Mouse (Mus musculus) megakaryocyte progenitor cell, adult 5-6 weeks (primary cell): ENCODE data around the gene Hemk1. TPM values are rescaled to one million over a fixed set of nuclear protein-coding genes. Genes with fewer than 3 reads are reported as not detected.
"Not testable (repeated sequence)": the region's sequence is repeated elsewhere in the genome, so short reads cannot be mapped to it uniquely, and the experiment has no call there.

Experiments
- ATAC-seq: replicated peaks from 2 replicates; pipeline ENCODE4 v1.8.0; 2016; ENCODE audit warnings: mild to moderate bottlenecking, moderate TSS enrichment, inconsistent platforms; ENCODE audit not compliant: poor library complexity
- total RNA-seq, 2 experiments: library from RNA; stranded (forward) in 1 of 2; stranded (reverse) in 1 of 2; fragments of 157-497, 149-512 nt in 1 of 2; fragments of 200-1000 nt in 1 of 2; gene quantifications; 2 replicates each; pipeline versions ENCODE4 v1.2.3 to v1.2.4; 2015 to 2017

Gene Hemk1
- total RNA-seq, 2 experiments from 2014 or later, result 14.0 to 20.2 TPM

DNA sequence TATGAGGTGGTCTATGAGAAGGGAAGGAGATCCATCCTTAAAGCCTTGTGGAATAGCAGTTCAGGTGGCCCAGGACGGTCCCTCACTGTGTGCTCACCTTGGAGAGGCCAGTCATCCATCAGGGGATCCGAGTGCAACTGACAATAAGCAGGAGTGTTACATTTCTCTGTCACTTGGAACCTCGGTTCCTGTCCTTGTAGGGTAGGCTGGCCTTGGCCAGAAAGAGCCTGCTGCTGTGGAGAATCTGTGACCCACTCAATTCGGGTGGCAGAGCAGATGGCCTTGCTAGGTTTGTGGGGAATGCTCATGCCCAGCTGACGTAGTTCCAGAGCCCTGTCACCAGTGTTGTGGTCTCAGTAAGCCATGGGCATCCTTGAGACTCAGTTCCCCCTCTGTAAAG lies 28.6 kb downstream of the Hemk1 start:
- ATAC-seq, result no peak

DNA sequence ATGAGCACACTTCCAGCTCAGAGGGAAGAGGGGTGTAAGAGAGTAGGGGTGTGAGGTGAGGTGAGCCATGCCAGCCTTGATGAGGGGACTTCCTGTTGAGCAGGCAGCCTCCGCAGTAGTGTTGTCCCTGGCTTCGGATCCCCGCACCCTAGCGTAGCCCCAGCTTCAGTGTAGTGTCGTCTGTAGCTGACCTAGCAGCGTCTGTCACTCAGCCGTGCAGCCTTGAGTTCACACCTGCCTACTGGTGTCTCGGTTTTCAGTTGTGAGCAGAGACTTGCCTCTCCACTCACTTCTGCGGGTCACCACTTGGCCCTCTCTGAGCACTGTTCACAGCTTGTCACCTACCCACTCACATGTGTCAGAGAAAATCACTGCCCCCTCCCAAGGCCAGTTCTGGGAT lies 29.0 kb downstream of the Hemk1 start:
- no peak for ATAC-seq

DNA sequence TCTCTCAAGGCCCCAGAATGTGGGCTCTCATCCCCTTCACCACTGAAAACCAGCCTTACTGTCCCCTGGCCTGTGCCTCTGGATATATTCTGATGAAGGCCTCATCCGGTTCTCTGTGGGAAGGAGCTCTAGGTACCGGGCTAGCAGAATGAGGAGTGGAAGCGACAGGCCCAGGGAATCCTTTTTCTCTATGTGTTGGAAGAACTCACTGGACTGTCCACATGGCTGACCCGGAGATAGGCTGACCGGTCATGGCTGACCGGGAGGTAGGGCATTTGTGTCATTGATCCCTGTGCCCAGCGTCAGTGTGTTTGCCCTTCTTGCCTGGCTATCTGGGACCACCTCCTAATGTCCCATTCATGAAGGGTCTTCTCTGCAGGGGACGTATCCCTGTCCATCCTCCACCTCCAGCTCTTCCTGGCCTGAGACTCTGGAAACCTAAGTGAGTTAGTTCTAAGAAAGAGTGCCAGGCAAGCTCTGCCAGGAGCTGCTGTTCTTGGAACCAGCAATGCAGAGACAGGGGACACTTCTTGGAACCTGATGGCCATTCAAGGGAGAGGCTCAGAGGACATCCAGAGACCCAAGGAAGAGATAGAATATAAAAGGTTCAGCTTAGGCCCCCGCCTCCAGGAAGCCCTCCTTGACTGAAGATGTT lies 29.7 kb downstream of the Hemk1 start:
- no peak for ATAC-seq

DNA sequence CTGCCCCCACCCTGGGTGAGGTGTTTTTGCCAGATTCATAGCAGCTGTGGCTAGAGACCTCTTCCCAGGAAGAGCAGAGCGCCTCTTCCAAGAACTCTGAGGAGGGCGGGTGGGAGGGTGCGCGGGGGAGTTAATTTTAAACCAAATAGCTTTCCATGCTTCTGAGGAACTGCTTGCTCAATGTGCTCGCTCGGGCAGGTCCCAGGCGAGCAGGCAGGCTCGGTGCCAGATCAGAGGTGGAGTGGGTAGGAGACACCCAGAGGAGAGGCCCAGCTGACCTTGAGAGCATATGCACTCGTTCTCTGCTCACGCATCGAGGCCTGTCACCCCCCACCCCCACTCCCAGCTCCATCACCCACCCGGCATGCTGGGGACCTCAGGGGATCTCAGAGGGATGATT lies 30.3 kb downstream of the Hemk1 start:
- ATAC-seq, result peak; percentile 15; the same call in 1 of the 2 replicates

DNA sequence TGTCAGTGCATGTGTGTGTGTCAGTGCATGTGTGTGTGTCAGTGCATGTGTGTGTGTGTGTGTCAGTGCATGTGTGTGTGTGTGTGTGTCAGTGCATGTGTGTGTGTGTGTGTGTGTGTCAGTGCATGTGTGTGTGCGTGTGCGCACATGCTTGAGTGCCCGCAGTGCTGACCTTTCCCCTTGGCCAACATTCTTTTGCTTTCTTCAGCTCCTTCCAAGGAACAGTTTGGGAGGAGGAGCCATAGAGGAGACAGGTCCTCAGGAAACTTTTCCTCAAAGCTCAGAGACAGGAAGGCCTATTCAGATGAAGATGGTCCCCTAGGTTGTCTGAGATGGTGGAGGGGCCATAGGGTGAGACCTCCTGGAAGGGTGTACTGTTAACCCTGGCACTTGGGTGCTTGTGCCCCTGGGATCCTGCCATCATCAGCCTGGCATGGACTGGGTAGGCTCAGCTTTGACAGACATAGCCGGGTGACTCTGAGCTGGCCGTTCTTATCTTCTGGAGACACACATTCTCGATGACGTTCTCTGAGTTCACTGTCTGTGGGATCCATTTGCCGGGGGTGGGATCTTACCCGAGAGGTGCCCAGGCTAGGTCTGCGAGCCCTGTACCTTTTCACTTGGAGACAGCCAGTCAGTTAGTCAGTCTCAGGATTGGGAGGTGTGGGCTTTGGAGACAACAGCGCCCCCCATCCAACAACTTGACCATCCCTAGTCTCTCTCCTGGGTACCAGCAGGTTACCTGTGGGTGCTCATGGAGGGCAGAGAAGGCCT lies 30.9 kb downstream of the Hemk1 start:
- ATAC-seq, result peak; percentile 80

DNA sequence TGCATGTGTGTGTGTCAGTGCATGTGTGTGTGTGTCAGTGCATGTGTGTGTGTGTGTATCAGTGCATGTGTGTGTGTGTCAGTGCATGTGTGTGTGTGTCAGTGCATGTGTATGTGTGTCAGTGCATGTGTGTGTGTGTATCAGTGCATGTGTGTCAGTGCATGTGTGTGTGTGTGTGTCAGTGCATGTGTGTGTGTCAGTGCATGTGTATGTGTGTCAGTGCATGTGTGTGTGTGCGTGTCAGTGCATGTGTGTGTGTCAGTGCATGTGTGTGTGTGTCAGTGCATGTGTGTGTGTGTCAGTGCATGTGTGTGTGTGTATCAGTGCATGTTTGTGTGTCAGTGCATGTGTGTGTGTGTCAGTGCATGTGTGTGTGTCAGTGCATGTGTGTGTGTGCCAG lies 31.5 kb downstream of the Hemk1 start:
- not testable (repeated sequence) for ATAC-seq

DNA sequence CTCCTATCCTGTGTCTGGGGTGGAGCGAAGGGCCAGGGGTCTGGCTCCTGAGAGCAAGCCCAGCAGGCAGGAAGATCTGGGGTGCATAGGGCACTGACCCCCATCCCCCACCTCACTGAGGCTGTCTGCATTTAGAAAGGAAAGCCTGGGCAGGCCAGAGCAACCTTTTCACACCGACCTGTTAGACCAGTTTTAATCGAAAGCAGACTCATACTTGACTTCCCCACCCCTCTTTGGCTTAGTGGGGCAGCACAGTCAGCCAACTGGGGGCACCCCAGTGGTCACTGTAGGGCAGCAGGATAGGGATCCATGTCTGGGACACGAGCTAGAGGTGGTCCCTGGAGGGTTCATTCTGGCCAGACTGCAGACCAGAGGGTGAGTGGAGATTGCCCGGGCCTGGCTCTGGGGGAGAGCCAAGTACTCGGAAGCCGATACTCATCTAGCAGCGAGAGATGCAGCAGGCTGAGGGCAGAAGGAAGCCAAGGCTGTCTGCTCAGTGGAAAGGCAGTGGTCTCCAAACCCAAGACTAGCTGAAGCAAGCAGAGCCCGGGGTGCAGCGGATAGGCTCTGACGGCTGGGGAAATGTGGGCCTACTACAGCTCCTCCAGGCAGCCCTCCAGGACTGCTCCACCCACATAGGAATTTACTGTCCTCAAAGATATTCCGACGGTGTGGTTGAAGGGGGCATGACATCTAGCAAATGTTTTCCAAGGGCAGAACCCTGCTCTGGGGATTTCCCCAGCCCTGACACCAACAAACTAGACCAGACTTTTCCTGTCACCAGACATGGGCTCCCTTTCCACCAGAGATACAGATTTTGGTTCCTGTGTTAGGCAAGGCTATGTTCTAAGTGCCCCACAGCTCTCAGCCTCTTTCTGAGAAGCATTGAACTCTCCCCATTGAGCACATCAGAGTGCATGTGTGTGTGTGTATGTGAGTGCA lies 32.3 kb downstream of the Hemk1 start:
- peak; percentile 26 for ATAC-seq

DNA sequence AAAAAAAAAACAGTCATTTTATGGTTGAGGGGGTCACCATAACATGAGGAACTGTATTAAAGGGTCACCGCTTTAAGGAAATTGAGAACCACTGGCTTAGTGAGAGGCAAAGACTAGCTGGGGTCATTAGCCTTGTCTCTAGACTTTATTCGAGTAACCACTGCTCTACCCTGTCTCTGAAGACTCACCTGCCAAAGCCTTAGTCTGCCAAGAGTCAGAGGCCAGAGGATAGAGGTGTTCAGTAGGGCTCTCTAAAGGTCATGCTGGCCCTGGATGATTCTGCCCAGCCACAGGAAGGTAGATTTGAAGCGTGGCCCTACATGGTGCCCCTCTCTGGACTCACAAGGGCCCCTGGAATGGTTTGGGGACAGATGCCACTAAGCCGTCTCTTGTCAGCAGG lies 33.1 kb downstream of the Hemk1 start:
- ATAC-seq, result no peak

DNA sequence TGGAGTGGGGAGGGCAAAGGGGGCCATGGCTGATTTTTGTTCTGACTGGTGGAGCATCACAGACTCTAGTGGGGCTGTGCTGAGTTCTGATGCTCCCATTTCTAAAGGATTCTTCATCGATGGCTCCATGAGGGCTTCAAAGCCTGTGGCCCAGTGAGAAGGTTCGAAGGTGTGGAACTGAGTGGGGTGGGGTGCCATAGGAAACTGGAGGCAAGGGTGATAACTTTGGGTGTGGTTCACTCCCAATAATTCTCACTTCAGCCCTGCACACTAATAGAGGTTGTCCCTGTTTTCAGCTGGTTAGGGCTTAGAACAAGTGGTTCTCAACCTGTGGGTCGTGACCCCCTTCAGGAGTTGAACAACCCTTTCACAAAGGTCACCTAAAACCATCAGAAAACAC lies 33.8 kb downstream of the Hemk1 start:
- ATAC-seq, result no peak

DNA sequence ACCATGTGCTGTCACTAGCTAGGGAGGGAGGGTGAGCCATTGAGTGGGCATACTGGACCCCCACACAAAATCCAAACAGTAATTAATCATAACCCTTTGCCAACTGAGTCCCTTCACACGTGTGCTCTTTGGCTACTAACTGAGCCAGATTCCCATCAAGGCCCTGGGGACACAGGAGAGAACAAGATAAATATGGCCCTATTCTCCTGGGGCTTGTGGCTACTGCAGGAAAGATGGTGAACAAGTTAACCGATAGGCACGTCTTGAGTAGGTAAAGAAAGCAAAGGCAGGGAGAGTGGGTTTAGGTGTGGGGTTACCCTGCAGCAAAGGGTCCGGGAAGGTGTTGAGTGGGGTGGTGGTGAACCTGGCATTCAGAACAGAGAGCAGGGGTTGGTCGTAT lies 34.2 kb downstream of the Hemk1 start:
- ATAC-seq, result no peak

DNA sequence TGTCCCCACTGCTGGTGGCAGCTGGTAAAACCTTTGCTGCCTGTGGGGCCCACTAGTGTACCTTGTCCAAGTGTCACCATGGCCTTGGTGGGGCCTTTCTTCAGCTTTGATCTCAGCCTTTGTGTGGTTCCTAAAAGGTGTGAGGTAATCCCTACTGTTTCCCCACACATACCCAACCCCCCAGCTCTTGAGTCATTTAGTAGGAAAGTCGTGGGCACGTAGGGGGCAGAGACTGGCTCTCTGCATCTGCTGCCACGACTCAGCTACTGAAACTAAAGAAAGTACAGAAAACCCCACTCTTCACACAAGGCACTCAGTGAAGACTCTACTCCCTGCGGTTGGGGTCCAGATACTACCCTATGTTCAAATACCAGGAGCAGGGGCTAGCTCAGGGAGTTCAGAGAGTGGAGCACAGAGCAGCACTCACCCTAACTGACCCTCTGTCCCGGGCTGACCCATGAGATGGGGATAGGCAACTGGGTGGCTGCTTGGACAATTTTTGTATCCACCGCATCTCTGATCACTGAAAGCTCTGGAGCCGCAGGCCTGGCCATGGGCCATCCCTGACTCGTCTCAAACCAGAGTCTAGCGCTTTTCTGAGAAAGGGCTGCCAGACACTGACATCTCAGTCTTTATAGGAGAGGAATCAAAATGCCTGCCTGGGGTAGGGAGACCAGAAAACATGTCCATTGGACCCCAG lies 34.9 kb downstream of the Hemk1 start:
- peak; percentile 16 for ATAC-seq

DNA sequence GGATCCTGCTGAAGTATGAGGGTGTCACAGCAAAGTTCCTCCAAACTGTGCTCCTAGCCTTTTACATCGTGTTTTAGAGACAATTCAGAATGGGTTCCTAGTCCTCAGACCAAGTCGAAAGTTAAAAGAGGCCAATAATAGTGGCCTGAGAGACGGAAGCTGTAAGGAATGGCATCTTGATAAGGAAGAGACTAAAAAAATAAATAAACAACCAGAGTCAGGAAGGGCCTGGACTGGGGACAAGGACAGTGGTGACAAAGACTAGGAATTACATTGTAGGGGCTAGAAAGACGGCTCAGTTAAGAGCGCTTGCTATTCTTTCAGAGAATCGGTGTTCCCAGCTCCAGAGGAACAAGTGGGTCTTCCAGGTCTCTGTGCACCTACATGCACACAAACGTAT lies 35.6 kb downstream of the Hemk1 start:
- no peak for ATAC-seq

DNA sequence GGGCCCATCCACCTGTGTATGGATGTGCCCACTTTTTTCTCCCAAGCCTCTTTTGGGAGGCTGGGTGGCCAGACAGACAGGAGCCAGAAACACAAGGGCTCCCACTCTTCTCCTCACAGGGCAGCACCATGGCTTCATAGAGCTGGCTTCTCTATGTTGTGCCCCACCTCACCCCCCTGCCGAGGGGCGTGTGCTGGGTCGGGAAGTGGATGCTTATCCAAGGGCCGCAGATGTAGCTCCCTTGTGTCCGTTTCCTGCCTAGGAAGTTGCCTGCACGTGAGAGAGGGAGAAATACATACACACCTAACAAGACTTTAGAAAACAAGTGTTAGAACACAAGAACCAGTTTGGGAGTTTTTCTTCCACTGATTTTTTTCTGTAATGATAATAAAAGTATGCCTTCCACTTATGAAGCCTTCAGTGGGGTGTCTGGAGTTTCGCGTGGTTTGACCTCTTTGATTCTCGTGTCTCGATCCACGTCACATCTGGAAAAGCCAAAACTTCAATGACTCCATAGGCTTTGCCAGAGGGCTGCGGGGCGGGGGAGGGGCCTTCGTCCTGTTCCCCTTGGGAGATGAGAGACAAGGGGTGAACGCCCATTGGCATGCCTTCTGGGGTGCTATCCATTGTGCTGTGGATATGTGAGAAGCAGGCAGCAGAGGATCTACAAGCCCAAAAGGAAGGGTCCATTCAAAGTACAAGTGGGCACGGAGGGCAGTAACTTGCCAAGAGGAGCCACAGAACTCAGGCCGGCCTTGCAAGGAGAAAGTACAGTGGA lies 36.4 kb downstream of the Hemk1 start:
- no peak for ATAC-seq

DNA sequence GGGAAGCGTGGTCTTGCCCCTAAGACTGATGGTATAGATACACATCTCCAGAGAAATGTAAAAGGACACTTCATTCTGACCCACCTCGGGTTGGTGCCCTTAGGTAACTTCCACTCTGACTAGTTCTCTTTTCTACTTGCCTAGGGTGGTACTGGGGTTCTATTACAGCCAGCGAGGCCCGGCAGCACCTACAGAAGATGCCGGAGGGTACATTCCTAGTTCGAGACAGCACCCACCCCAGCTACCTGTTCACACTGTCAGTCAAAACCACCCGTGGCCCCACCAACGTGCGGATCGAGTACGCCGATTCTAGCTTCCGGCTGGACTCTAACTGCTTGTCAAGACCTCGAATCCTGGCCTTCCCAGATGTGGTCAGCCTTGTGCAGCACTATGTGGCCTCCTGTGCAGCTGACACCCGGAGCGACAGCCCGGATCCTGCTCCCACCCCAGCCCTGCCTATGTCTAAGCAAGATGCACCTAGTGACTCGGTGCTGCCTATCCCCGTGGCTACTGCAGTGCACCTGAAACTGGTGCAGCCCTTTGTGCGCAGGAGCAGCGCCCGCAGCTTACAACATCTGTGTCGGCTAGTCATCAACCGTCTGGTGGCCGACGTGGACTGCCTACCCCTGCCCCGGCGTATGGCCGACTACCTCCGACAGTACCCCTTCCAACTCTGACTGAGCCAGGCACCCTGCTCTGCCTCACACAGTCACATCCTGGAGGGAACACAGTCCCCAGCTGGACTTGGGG lies 37.8 kb downstream of the Hemk1 start:
- ATAC-seq, result no peak

DNA sequence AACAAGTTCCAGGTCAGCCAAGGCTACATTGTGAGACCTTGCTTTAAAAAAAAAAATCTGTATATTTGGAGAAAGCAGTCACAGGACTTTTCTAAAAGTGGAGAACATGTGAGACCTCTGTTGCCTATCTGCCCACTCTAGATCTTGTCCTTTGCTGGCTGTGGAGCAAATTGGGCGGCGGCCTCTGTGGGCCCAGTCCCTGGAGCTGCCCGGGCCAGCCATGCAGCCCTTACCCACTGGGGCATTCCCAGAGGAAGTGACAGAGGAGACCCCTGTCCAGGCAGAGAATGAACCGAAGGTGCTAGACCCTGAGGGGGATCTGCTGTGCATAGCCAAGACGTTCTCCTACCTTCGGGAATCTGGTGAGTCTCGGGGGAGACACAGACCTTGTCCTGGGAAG lies 38.4 kb downstream of the Hemk1 start:
- ATAC-seq, result no peak

DNA sequence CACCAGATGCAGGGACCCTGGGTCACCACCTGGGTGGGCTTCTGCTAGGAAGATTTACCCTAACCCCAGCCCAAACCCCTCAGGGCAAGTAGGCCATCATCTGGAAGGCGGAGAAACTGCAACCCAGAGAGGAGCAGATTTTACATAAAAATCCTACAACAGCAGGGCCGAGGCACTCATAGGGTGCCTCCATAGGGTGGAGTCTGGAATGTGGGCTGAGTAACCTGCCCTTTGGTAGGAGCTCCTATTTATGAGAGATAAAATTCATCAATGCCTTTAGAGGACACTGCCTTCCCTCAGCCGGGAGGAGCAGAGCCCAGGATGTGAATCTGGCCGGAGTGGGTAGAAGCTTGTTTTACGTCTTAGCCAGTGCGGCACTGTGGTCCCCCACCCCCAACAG lies 39.3 kb downstream of the Hemk1 start:
- no peak for ATAC-seq

DNA sequence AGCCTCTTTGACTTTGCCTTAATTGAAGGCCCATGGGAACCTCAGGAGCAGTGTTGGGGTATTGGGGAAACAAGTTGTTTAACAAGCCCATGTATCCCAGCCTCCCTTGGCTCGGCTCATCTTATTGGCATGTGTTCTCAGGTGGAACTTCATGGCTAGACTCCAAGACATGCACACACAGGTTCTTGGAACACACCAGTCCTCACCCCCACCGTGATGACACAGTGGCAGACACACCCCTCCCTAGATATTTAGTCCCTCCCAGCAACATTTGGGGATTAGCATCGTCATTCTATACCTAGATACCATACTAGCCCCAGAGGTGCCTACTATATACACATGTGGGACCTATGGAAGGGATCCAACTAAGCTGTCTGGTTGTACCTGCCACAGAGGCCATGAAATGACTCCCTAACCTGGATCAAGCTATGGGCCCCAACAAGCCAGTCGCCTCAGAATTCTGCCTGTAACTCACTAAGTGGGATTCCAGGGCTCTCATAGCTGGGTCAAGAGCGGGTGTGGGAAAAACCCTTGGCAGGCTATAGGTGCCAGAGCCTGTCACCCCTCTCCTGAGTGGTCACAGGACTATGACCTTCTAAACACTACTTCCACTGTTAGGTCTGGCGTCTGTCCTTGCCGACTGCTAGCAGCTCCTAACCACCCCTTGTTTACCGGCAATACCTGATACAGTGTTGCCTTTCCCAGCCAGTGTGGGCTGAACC lies 39.9 kb downstream of the Hemk1 start:
- no peak for ATAC-seq

DNA sequence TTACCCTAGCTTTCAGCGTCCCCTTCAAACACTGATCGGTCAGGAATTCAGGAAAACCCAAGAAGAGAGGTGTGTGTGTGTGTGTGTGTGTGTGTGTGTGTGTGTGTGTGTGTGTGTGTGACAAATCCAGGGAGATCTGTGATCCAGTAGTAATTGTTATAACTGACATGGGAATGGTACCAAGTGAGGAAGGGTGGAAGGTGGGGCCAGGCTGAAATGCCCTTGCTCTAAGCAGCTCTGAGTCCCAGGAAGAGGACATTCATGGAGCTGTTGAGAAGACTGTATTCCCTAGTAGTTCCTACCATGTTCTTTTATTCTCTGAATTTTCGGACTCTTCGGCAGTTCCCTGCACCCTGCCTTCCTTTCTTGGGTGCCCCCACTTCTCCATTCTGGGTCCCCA lies 40.5 kb downstream of the Hemk1 start:
- ATAC-seq, result no peak

DNA sequence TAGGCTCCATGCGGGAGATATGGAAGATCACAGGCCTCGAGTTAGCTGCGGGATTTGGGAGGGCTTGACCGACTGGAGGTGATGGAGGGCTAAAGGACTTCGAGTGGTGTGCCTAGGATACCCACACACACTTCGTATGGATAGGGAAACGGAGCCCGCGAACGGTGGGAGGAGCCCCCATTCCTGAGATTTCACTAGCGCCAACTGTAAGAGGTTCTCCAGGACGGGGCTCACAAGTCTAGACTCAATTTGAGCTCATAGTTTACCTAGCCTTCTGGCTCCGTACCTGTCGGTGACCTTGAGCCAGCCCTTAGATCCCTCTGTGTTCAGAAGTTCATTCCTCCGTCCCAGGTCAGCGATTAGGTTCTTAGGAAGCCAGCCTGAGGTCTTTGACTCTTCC lies 41.1 kb downstream of the Hemk1 start:
- ATAC-seq, result no peak
